Mouse (Mus musculus) urinary bladder, postnatal 4 days (tissue): ENCODE results near the gene Maml3.

ENCODE experiments used
- DNase-seq, 2 experiments: peaks; one replicate each; pipeline ENCODE4 v3.0.0; 2021 to 2022; ENCODE audit warnings: low spot score in 2 of 2

Gene Maml3

DNA sequence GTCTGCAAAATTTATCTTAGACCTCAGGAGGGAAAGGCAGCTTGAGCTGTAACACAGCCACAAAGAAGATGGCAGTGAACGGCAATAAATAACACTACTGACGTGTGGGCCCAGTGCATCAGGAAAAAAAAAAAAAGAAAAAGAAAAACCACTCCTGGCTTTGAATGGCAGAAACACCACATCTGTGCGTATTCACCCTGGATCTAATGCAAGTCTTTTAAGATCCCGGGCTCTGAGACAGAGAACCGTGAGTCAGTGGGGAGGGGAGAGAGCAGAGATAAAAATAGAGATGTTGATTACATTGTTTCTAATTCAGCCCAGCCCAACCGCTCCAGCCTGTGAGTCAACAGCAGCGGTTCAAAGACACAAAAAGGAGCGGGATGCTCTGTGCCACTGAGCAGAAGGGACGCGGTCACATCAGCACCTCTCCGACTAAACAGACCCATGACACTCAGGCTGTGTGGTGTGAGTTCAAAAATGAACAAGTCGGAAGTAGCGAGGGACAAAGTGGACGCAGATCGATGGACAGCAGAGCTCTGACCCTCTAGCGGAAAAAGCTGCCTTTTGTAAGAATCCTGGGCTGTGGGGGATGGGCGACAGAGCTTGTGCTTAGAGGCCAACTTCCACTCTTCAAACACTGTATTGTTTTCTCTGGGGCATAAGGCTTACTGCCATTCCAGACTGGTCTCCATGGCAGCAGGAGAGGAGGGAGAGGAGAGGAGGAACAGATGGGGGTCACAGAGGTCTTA, 316.1 kb downstream of the Maml3 start:
- DNase-seq: peak in 1 of 2 experiments; percentile 36

DNA sequence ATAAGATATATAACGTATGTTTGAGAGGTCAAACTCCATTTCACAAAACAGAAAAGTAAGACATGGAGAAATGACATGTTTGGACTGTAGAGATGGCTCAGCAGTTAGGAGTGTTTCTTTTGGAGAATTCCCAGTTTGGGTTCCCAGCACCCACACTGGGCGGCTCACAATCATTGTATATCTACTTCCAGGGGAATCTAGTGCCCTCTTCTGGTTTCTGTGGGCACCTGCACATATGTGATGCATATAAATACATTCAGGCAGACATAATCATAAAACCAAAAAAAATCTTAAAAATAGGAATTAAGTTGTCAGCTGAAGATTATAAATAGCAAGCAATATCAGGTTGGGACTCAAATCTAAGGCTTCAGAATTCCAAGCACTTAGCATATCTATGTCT, 316.9 kb downstream of the Maml3 start:
- no peak for DNase-seq

DNA sequence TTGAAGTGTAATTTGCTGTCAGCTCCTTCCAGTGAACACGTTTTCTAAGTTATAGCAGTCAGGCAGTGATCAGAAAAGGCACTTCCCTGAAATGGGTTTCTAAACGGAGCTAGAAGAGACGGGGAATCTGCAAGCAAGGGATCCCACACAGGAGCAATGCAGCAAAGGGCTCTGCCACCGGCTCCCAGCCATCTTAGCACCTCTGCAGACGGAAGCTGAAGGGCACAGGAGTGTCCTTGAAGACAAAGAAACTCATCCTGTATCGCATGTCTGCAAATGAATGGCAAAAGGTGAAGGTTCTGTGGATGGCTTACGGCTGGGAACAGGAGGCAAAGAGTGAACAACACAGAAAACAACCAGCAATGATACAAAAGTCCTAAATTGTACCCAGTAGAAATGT, 319.1 kb downstream of the Maml3 start:
- no peak for DNase-seq

DNA sequence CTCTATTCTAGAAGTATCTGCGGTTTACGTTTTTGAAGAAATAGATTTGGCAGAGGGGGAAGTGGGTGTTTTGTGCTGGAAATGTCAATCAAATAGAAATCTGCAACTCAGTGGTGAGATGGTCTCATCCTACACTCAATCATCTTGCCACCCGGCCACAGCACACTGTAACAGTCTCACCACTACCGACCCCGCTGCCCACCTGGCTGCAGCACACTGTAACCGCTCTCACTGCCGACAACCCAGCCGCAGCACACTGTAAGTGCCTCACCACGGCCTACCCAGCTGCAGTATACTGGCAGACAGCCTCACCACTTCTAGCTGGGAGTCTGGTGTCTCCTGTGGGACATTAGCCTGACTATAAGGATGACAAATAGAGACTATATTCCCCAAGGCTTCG, 322.7 kb downstream of the Maml3 start:
- DNase-seq: no peak

DNA sequence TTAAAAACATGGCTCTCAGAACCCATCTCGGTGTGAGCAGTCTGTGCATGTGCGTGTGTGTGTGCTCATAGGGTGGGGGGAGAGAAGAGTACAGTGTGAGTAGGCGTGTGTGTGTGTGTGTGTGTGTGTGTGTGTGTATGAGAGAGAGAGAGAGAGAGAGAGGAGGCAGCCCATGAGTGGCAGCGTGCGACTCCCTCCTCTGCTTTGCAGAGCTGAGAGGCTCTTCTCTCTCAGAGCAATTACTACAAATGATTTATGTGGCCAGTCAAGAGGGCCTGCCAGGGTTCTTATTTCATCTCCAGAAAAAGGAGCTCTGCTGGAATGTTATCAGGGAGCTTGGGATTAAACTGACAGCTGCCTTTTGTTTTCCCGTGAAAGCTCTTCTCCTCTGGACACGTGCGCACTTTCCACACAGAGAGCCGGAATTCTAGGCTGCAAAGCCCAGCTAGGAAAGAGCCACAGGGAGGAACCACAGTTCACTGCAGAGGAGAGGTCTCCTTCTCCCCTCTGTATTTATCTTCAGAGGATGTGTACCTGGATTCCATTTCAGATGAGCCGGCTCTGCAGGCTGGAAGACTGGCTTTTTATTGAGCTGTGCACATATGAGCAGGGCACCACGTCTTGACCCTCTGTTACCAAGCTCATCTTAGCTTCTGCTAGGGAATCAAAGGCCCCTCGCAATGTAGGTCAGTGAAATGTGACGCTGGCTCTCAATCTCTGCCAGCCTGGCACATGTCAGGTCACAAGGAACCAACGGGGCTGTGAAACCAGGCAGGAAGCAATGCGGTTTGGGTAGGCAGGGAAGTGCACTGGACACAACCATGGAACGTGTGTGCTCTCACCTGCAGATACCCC, 325.9 kb downstream of the Maml3 start:
- no peak for DNase-seq

DNA sequence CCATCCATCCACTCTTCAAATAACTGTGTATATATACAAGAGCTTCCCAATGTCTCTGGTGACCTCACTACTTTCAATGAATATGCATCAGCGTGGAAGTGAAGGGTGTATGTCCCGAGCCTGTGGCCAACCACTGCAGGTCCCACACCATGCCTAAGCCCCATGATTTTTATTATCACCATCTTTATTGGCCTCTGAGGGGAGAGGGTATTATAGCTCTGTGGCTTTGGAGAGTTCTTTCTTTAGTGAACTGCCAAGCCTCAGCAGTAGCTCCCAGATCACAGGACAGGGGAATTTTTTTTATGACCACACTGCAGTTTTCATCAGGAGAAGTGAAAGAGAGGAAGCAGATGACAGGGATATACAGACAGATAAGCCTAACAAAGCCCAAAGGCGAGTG, 326.7 kb downstream of the Maml3 start:
- no peak for DNase-seq

DNA sequence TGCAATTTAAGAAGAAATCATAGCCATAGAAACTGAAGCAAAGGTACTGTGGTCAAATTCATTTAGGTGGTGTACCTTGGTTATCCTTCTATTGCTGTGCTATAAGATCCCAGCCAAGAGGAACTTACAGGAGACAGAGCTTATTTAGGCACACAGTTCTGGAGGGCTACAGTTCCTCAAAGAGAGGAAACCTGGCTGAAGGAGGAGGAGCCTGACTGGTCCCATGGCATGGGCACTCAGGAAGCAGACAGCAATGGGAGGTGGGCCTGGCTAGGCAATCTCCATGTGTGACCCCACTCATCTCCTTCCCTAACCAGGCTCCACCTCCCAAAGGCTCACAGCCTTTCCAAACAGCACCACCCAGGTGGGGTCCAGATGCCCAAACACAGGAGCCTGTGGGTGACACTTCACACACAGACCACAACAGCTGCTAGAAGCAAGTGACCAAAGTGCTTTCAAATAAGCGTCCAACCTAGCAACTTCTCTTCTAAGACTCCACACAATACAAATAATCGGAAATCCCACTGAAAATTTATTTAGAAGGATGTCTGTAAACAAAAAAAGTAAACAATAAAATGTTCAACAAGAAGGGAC, 328.8 kb downstream of the Maml3 start:
- DNase-seq: no peak

DNA sequence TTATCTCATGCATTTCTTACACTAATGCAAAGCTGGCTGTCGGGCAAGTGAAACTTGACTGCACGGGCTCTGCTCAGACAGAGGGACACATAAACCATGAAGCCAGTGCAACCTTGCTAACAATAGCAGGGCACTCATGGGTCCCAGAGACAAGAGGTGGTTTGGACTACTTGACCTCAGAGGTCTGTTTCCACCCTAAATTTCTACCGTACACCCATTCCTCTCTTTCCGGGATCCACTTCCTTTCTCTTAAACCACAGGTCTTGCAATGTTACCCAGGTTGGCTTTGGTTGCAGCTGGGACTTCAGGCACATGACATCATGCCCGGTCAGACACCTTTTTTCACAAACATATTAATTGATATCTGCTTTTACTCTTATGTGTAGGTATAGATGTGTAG, 331.3 kb downstream of the Maml3 start:
- no peak for DNase-seq

DNA sequence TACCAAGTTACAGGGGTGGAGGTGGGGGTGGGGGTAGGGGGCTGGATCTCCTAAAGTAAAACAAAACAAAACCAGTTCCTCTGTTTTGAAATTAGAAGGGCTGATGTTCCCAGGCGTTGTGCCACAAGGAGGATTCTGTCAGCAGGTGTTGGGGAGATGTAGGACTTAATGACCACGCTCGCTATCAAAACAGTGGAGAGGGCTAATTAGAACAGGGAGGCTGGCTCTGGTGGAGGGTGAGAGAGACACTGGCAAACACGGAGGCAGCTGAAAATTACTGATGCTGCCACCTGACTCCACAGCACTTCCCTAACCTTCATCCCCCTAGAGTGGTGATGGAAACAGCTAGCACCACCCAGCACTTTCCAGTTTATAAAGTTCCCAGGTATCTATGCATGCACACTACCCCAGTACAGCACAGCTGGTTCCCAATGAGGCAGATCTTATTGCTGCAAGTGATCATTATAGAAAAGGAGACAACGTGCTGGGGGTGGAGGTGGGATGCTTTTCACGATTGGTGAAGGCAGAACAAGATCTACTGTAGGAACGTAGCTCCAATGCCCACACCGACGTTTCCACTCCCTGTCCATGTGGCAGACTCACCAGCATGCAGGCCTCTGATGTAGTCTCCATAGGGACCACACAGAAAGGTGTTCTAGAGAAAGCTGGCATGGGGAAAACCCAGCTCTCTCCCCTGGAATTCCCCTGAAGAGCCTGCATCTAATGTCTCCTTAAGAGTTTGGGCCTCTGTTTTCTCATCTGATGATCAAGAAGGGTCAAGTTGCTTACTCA, 332.8 kb downstream of the Maml3 start:
- no peak for DNase-seq

DNA sequence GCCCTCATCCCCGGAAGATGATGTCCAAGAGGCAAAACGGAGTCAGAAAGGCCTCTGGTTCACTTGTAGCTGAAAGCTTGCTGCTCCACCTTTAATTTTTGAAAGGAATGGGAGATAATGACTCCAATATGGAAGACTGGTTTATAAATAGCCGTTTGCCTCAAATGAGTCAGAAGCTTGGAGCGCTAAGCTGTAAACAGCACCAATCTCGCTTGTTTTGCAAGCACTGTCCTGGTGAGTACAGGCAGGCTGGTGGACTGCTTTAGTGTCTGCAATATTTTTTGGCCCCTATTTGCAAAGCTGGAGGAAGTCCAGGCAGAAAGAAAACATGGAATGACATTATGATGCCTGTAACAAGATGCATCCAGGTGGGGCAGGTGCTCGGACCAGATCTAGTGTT, 335.7 kb downstream of the Maml3 start:
- no peak for DNase-seq

DNA sequence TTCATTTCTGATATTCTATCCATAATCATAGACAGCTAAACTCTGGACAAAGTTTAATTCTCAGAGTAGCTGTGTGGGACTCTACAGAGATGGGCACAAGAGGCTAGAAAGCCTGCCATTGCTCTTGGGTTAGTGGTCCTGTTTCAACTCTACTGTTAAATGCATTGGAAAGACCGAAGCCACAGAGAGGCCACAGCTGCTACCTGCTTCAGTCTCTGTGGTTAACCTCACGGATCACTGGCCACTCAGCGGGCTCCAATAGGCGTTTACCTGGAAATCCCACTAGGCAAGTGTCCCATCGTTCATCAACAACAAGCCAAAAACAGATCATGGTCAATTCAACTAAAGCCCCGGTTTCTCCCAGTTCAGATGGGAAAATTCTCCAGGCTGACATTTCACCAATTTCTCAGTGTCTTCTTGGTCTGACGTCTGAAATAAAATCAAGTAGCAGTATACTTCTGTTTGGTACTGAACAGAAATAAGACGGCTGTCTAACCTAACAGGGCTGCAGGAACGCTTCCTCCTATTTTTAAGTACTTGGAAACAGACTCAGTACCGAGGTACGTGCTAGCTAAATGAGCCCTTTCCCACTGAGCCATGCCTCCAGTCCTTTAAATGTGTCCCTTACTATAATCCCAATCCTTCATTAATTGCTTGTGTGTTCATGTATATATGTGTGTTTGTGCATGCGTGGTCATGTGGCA, 339.5 kb downstream of the Maml3 start:
- no peak for DNase-seq

DNA sequence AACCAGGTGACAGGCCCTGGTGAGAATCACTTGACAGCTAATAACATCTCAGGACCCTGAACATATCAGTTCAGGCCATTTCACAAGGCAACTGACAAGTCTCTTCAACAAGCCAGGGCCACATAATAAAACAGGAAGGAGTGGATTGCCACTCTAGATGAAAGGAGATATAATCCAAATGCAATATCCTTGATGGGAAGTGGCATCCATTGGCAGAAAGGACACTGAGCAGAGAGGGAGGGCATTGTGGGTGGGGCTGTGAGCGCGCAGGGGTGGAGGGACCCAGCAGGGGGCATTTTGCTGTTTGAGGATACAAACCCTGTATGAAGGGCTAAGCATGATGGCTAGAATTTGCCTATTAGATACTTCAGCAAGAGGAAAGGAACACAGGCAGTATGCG, 340.7 kb downstream of the Maml3 start:
- no peak for DNase-seq

DNA sequence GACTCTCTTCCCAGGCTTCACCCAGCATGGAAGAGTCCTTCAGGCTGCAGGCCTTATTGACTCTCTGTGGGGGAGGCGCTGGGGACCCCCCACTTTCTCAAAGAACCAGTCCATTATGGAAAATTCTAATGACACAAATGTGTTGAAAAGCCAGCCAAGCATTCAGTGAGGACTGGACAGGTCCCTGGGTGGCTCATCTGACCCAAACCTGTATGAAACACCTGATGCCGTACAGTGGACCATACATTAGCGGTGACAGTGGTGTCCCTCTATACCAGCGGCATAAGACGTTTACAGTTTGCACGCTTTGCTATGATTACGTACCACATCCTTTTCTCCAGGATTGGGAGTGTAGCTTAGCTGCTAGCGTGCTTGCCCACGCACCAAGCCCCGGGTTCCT, 342.0 kb downstream of the Maml3 start:
- no peak for DNase-seq

DNA sequence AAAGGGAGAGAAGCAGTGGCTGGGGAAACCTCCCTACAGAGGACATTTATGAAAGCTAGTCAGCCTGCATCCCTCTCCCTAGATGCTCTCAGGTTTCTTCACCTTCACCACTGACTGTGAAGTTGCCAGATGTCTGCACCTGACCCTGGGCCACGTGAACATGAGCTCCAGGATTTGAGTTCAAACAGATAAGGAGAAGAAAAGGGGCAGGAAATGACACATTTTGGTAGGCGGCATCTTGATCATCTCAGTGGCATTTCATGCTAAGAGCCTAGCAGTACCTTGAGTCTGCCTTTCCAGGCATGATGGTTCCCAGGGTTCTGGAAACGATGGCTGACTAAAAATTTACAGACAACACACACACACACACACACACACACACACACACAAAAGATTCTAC, 345.3 kb downstream of the Maml3 start:
- DNase-seq: no peak

DNA sequence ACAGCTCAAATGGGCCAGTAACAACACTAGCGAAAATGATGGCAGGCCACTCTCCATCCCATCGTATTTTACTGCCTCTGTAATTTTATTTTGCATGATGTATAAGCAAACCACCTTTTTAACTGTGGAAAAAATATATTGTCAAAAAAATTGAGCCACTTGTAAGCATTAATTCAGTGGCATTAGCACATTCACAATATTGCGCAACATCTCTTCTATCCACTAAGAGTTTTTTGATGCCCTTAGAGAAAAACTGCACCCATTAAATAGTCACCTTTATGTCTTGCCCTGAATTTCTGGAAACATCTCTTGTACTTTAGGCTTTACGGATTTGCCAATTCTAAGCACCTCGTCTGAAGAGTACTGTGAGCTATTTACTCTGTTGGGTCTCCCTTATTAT, 347.8 kb downstream of the Maml3 start:
- no peak for DNase-seq

DNA sequence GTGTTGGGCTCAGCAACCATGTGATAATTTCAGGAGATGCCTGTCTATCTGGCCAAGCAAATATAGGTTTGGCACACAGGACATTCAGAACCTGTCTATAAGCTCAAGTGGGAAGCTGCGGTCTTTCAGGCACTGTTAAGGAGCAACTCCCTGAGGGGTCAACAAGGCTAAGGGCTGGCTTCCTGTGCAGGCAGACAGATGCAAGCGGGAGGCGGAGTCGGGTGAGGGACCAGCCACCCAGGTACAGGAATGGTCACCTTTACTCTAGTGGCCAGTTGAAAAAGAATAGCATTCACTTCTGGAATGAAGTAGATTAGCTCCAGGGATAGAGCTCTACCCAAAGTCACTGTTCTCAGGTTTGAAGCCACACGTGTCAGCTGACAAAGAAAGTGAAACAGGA, 348.6 kb downstream of the Maml3 start:
- no peak for DNase-seq

DNA sequence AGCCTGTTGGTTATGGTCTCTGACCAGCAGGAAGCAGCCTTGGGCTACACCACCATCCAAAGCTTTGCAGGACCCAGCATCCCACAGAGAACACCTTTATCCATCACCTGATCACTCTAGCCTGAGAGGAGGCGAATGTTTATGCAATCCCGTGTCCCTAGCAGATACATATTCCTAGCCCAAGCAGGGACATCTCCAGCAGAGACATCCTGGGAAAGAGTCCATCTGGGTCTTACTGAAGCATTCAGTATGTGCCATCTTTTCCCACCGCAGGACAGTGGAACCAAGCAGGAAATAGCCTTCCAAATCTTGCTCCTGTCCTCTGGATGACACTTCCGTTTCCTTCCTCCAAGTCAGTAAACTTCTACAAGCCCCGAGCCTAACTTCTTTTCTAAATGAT, 351.6 kb downstream of the Maml3 start:
- no peak for DNase-seq

DNA sequence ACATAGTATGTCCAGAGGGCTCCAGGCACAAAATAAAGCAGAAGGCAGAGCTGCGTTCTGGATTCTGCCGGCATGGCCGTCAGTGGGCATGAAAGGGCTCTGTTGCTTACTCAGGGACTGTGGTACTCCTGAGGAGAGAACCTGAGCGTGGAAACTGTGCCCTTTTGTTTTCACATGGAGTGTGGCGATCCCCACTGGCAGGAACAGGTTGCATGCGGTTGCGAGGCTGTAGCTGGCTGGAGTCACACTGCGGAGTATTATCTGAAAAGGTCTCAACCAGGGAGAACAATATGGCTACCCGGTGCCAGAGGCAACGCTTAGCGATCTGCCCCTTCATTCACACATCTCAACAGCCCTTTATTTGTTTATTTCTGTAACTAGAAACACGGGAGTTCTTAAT, 353.4 kb downstream of the Maml3 start:
- DNase-seq: no peak

DNA sequence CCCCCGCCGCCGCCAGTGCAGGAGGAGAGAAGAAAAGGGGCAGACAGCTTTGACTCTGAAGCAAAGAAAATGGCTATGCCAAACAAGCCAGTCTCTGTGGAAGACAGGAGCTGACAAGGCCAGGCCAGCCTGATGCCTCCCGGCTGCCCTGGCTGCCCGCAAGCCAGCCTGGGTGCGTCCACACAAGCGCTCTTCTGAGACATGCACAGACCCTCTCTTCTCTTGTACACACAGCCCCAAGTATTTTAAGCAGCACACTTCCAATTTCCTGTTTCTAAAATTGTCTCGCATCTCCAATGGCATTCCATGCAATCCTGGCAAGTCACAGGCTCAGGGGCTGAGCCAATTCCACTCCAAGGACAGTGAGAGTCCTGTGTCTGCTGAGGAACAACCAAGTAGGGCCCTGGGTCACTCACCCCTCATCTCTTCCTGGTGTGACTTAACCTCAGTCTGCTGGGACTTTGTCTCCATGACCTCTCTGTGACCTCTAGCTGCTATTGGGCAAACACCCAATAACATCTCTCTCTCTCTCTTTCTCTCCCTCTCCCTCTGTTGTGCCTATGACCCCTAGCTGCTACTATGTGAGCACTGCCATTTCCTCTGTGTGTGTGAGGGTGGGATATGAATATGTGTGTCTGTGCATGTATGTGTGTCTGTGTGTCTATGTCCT, 354.9 kb downstream of the Maml3 start:
- peak in 1 of 2 experiments; percentile 37 for DNase-seq

DNA sequence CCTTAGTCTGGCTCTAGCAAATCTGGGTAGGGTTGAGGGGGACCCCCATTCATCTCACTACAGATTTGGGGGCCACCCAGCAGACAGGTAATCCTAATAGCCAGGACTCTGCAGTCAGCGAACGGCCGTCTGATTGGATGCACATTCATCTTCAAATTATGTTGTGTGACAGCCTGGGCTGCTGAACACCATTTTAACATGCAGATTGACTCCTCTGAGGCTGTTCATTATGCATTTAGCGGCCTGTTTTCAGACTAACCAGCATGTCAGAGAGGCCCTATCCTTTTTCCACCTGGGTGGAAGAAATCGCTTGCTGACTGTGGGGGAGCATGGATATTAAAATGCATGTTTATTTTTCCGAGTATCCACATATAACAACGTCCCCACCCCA, 355.5 kb downstream of the Maml3 start:
- DNase-seq: no peak
